Mouse (Mus musculus): ENCODE data around the gene Cfap161.

DNA sequence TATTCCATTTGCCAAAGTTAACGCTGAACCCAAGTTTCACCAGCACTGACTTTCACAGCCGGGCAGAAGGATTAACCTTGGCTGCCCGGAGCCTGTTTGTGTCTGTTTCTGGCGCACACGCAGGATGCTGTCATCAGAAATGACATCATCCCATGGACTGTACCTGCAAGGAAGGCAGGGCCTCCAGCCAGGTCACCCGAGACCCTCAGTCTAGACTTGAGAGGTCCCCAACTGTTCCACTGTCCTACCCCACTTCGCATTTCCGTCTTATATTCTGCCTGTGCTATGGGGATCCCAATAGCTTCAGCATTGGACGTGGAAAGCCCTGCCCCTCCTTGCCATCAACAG lies 49.6 kb downstream of the Cfap161 start:
- TF ChIP-seq CTCF (IDR thresholded peaks at IDR 0.05; ENCODE audit: low read depth, low read length) (no peak), POLR2A (IDR thresholded peaks at IDR 0.05; ENCODE audit: borderline replicate concordance, low read depth, low read length) (no peak)
